Mouse (Mus musculus) neural tube, embryonic 10.5 days (tissue): ENCODE results near the gene Rgma.
A peak's percentile ranks its signal among the peaks of the same experiment; 100 is the strongest.

Source experiments
- DNase-seq: peaks from one replicate; pipeline ENCODE4 v3.0.0-alpha.2; 2017; ENCODE audit warnings: low spot score; ENCODE audit errors: extremely low spot score

The Rgma gene

DNA sequence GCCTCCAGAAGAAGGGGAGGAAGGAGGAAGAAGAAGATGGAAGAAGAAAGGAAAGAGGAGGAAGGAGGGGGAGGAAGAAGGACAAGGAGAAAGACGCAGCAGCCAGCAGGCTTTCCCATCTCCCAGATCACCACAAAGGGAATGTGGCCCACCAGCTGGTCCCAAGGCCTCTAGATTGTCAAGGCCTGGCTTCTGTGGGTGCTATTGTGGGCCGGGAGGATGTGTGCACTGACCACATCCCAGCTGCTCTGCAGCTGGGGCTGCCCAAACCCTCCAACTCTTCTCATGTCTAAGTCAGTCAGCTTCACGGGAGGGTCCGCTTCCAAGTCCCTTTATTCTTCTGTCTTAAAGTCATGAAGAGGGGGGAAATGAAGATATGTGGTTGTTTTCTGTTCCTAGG, 5.3 kb upstream of the Rgma start:
- no peak for DNase-seq

DNA sequence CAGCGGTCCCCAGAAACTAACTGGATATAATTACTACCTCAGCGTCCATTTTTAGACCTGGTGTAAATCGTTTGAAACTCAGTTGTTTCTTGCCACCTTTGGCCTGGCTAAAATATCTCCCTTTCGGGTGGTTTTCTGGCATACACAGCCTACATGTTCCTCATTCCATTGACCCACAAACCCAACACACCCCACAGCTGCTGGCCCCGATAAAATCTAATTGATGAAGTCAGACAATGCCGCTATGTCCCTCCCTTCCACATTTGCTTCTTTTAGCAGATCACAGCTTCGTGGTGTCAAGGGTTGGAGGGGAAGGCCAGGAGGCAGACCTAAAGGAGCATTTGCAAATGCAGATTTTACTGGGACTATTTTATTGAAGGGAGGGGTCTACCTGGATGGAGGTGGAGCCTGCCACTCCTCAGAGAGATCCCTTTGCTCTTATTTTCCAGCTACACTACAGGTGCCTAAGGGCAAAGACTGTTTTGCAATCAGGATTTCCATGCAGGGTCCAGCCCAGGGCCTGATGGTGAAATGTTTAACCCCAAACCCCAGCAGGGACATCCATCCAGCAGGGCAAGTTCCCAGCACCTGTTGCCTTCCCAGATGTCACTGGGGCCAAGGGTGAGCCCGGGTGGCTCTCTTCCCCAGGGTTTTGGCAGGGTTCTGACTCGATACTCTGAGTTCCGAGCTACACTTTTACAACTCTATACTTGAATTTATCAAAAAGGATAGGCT, 3.6 kb upstream of the Rgma start:
- no peak for DNase-seq

DNA sequence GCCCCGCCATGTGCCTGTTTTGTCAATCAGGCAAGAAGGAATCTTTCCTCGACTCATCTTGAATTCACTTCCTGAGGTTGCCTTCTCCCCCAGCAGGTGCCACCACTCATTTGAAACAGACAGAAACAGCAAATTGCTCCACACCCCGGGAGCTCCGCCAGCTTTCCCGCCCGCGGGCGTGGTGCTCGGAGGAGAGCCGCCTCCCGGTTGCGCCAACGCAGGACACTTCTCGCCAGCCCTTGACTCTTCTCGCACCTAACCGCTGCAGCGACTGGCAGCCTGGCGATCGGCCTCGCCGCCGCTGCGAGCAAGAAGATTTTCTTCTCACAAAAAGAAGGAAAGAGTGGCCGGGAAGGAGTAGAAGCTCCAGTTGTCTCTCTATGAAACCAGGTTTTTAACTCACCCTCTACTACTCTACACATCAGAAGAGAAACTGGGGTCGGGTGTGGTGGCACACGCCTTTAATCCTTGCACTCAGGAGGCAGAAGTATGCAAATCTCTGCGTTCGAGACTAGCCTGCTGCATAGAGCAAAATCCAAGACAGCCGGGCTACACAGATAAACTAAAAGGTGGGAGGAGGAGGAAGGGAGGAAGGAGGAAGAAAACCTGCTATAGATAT, 2.8 kb upstream of the Rgma start:
- DNase-seq: peak; percentile 56

GRCm38 (mm10) chr7:73374727-73375126, 582 bp upstream of the Rgma start:
- DNase-seq: peak; percentile 66

DNA sequence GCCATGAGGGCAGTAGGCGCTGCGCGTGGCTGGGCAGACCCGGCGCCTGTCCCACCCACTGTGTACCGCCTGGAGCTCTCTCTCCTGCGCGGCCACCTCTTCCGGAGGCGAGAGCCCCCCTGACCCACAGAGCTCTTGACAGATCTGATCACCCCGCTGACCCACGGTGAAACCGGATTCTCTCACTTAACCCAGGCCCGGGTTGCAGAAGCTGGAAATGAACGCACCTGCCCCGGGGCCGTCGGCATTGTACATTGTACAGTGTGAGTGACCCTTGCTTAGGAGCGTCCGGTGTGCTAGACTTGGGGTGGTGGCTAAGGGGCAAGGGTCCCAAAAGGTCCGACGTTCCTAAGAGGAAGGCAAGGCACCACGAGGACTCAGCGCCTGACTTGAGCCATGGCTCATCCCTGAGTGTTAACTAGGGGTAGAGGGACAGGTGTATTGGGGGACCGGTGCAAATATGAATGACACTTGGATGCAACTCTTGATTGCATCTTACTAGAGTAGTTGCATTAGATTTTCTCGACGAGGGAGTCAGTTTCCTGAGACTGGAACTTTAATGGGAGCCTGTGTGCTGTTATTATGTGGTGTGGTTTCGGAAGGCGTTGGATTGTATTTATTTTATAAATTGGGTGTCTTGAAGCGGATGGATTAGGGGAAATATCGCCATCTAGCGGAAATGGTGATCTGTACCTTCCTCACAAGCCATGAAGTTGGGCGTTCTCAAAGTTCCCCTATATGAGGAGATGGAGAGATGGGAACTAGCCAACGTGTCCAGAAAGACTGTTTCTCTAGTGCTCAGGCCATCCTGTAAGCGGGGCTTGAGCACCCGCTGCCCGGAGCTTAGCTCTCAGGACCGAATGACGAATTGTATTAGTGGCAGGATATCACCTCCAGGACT, 1.0 kb downstream of the Rgma start:
- DNase-seq: peak; percentile 74

GRCm38 (mm10) chr7:73377307-73377706, 2.0 kb downstream of the Rgma start:
- no peak for DNase-seq

DNA sequence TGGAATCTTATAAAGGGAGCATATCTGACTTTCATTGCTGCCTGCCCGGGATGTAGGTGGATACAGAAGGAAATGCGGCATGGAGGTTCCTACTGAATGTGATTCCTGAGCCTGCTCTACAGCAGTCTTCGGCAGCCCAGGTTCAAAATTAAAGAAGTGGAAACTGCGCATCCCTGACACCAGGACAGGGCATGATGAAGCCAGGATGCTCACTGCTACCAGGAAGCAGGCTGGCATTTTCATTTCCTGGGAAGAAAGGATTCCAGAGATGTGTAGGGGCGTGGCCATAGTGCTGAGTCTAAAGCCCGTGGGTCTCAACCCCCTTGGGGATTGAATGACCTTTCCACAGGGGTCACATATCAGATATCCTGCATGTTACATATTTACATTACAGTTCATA, 2.7 kb downstream of the Rgma start:
- DNase-seq: no peak

- DNase-seq: no peak
Measured at GRCm38 (mm10) chr7:73382843-73383242, 7.5 kb downstream of the Rgma start.

DNA sequence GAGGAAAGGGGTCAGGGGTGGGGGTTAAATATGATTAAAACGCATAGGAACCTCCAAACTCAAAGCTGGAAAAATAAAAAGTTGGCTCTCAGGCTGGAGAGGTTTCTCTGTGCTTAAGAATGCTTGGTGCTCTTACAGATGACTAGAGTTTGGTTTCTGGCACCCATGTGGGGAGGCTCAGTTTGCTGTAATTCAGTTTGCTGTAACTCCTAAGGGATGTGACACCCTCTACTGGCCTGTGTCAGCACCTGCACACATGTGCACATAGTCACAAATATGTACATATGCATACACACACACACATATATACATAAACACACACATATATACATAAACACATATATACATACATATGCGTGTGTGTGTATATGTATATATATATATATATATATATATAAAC, 13.6 kb downstream of the Rgma start:
- no peak for DNase-seq

DNA sequence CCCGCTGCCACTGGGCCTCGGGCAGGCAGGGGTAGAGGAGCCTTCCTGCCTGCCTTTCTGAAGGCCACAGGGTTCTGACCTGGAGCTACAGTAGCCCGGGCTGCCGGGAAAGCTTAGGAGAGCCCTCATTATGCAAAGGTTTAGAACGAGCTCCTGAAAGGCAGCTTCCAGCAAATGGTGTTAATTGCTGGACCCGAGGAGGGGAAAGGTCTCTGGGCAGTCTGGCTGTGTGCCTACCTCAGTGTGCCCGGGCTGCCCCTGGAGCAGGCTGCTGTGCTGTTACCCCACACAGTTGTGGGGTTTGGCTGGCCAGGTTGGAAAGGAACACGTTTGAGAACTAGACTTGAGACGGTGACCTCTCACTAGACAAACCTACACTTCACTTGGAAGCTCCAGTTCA, 14.1 kb downstream of the Rgma start:
- DNase-seq: peak; percentile 49

DNA sequence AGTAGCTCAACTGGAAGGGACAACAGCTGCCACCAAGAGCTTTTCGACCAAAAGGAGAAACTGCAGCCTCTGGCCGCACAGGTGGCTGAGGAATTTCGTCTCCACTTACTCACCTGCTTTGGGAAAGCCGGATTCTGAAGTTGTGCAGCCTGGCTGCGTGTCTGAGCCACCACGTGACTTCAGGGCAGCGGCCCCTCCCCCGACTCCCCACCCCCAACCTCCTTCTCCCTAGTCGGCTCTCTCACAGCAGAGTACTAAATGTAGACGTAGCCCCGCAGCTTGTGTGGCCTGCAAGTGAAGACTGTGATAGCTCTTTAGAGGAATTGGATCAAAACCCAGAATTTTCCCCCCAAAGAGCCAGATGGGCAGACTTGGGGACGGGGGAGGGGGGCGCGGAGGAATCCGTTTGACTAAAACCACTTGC, 14.6 kb downstream of the Rgma start:
- peak; percentile 72 for DNase-seq

GRCm38 (mm10) chr7:73390426-73391001, 15.2 kb downstream of the Rgma start:
- DNase-seq: no peak

- DNase-seq: peak; percentile 93
Measured at GRCm38 (mm10) chr7:73391002-73391517, 15.8 kb downstream of the Rgma start.

- peak; percentile 81 for DNase-seq
Measured at GRCm38 (mm10) chr7:73391518-73392321, 16.4 kb downstream of the Rgma start.

DNA sequence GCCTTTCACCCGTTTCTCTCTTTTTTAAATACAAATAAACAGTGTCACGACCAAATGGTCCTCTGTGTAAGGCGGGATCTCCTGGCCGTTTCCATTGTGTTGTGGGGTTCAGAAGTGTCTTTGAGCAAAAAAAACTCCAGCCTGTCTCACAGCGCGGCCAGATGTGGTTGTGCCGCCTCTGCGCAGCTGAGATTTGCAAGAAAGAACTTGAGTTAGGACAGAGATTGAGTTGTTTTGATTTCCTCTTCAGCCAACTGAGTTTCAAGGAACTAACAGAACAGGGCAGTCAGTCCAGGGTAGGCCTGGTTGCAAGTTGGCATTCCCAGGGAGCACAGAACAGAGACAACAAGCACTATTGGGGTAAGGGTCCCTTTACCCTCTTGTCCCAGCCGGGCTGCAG, 17.1 kb downstream of the Rgma start:
- peak; percentile 67 for DNase-seq

GRCm38 (mm10) chr7:73393307-73394012, 18.2 kb downstream of the Rgma start:
- no peak for DNase-seq

- DNase-seq: no peak
Measured at GRCm38 (mm10) chr7:73394013-73394409, 18.7 kb downstream of the Rgma start.

DNA sequence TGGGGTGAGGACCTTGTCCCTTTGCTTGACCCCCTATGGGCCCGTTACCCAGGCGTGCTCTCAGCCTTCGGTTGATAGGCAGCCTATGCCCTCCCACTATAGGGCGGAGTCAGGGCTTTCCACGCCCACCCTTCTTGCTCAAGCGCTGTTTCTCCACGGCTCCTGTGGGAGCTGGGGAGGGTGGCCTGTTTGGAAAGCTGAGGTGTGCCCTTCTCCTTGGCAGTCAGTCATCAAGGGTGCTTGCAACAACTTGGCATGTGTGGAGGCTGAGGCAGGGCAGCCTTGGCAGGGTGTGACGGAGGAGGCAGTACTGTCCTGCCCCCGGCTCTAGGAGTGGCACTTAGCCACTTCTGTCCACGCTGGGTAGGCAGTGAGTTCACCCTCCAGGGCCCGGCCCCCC, 23.0 kb downstream of the Rgma start:
- peak; percentile 64 for DNase-seq

- DNase-seq: no peak
Measured at GRCm38 (mm10) chr7:73398806-73399442, 23.6 kb downstream of the Rgma start.
